Mouse (Mus musculus) heart, adult 2 months (tissue): Measurements from ENCODE around the gene Hps6.
A peak's percentile ranks its signal among the peaks of the same experiment; 100 is the strongest.

Experiments used
- CTCF ChIP-seq: fragments of 200-600 bp; IDR thresholded peaks from 2 replicates; pipeline ENCODE4 v1.8.1; 2022; ENCODE audit warnings: antibody characterized with exemption, mild to moderate bottlenecking, moderate library complexity
- EP300 ChIP-seq: fragments of 200-500 bp; IDR thresholded peaks from 2 replicates; pipeline ENCODE4 v1.6.1; 2011; ENCODE audit warnings: low read depth, low read length, control low read depth; ENCODE audit not compliant: insufficient read depth
- POLR2A ChIP-seq: fragments of 200-500 bp; IDR thresholded peaks from 2 replicates; pipeline ENCODE4 v1.6.1; 2011; ENCODE audit warnings: mild to moderate bottlenecking, low read depth, low read length, control low read depth; ENCODE audit not compliant: insufficient read depth

GRCm38 (mm10) chr19:46036477-46037242, 33.4 kb downstream of the Hps6 start:
- TF ChIP-seq CTCF (peak; percentile 60), EP300 (no peak), POLR2A (no peak)
